Mouse (Mus musculus): Measurements from ENCODE around the gene Klhl15. TPM values are rescaled to one million over a fixed set of nuclear protein-coding genes. Genes with fewer than 3 reads are reported as not detected.
"Not testable (repeated sequence)": the region's sequence is repeated elsewhere in the genome, so short reads cannot be mapped to it uniquely, and the experiment has no call there.

Klhl15 gene
- total RNA-seq (2021): 10 to 100 TPM in 1 of 2 experiments, 1 to 10 TPM in 1; 4.6 to 11.1 TPM
- long read RNA-seq, experiment 1, partial matches to known transcripts: 1 of 3 reads
- long read RNA-seq, experiment 1, other reads (novel, unspliced or antisense): 1 of 3 reads
- long read RNA-seq, experiment 2, partial matches to known transcripts: 1 of 1 reads
- long read RNA-seq, experiment 2, other reads (novel, unspliced or antisense): 0 of 1 reads

- DNase-seq: peak; percentile 79
Observed at GRCm38 (mm10) chrX:94234532-94235189, at the start of gene Klhl15. Gene Klhl15 (plus strand): TSS chrX:94234599.

GRCm38 (mm10) chrX:94185156-94185555, 49.2 kb upstream of the Klhl15 start:
- no peak for DNase-seq

GRCm38 (mm10) chrX:94193901-94194300, 40.5 kb upstream of the Klhl15 start:
- DNase-seq: not testable (repeated sequence)

GRCm38 (mm10) chrX:94197789-94198188, 36.6 kb upstream of the Klhl15 start:
- no peak for DNase-seq

- DNase-seq: no peak
Observed at GRCm38 (mm10) chrX:94212264-94212596, 22.2 kb upstream of the Klhl15 start.

- peak; percentile 77 for DNase-seq
Observed at GRCm38 (mm10) chrX:94212597-94213321, 21.6 kb upstream of the Klhl15 start, which contains the start of gene Eif2s3x. Gene Eif2s3x (minus strand): TSS chrX:94212862.

- no peak for DNase-seq
Observed at GRCm38 (mm10) chrX:94213384-94213783, 21.0 kb upstream of the Klhl15 start.

- DNase-seq: no peak
Observed at GRCm38 (mm10) chrX:94233432-94233831, 967 bp upstream of the Klhl15 start.

GRCm38 (mm10) chrX:94233936-94234531, 365 bp upstream of the Klhl15 start:
- DNase-seq: no peak

- DNase-seq: no peak
Observed at GRCm38 (mm10) chrX:94235190-94235555, 774 bp downstream of the Klhl15 start.

- DNase-seq: no peak
Observed at GRCm38 (mm10) chrX:94235601-94236000, 1.2 kb downstream of the Klhl15 start.

GRCm38 (mm10) chrX:94288923-94289322, 54.5 kb downstream of the Klhl15 start:
- DNase-seq: peak; percentile 4

GRCm38 (mm10) chrX:94302928-94303327, 68.5 kb downstream of the Klhl15 start:
- DNase-seq: no peak

GRCm38 (mm10) chrX:94321036-94321902, 86.9 kb downstream of the Klhl15 start:
- DNase-seq: no peak

Small RNAs within 50 kb of the gene (microRNA-seq; reads per million reads assigned to microRNA genes)
- 0 to 0.50 reads per million in 2 experiments for gene Mir7673

Other genes starting within 250 kb of the Klhl15 start
- 10 to 100 TPM; 25.5 to 27.3 TPM for gene Zfx, start 110.9 kb upstream of the Klhl15 start, total RNA-seq (2021)
- 100 to 1,000 TPM in 1 of 2 experiments, 10 to 100 TPM in 1; 94.5 to 142 TPM for gene Eif2s3x, start 21.7 kb upstream of the Klhl15 start, total RNA-seq (2021)
- under 1 TPM in 1 of 2 experiments, not detected in 1; 0.14 TPM for gene Fam90a1b, start 132.2 kb downstream of the Klhl15 start, total RNA-seq (2021)
- 100 to 1,000 TPM; 122 to 171 TPM for gene Apoo, start 132.5 kb downstream of the Klhl15 start, total RNA-seq (2021)

Measured in gastrocnemius, postnatal 10 days (tissue).